Mouse (Mus musculus) heart, embryonic 16.5 days (tissue): ENCODE measurements around the gene Klk4. TPM values are rescaled to one million over a fixed set of nuclear protein-coding genes. Genes with fewer than 3 reads are reported as not detected.

ENCODE experiments used
- ATAC-seq: fragments of 200-750 bp; cut with Nextera tagmentation; replicated peaks from 2 replicates; pipeline ENCODE4 v1.8.0; 2017; ENCODE audit warnings: moderate number of reproducible peaks; ENCODE audit not compliant: insufficient read depth, low FRiP score; ENCODE audit errors: extremely low read depth
- H3K27ac ChIP-seq: fragments of 300-500 bp; sonication (generic); 2 replicates; pipeline ENCODE4 v1.5.1; 2014; ENCODE audit warnings: mild to moderate bottlenecking, low read length, control low read depth, moderate library complexity
- H3K27me3 ChIP-seq: fragments of 300-500 bp; sonication (generic); 2 replicates; pipeline ENCODE4 v1.6.1; 2014; ENCODE audit warnings: low read length, mixed read lengths; ENCODE audit not compliant: control insufficient read depth, insufficient read depth
- H3K36me3 ChIP-seq: fragments of 300-500 bp; sonication (generic); 2 replicates; pipeline ENCODE4 v1.6.1; 2014; ENCODE audit not compliant: control insufficient read depth, insufficient read depth
- H3K4me1 ChIP-seq: fragments of 300-500 bp; sonication (generic); 2 replicates; pipeline ENCODE4 v1.6.1; 2014; ENCODE audit warnings: low read length, mixed read lengths; ENCODE audit not compliant: control insufficient read depth, insufficient read depth
- H3K4me2 ChIP-seq: fragments of 300-500 bp; sonication (generic); 2 replicates; pipeline ENCODE4 v1.6.1; 2014; ENCODE audit warnings: low read depth, mild to moderate bottlenecking, control low read depth, low read length
- H3K4me3 ChIP-seq: fragments of 300-500 bp; sonication (generic); 2 replicates; pipeline ENCODE4 v1.5.1; 2014; ENCODE audit warnings: mild to moderate bottlenecking, control low read depth, low read length
- H3K9ac ChIP-seq: fragments of 300-500 bp; sonication (generic); 2 replicates; pipeline ENCODE4 v1.6.1; 2014; ENCODE audit warnings: low read length, control low read depth
- H3K9me3 ChIP-seq: fragments of 300-500 bp; sonication (generic); replicated peaks from 2 replicates; pipeline ENCODE4 v1.6.1; 2016; ENCODE audit warnings: low read length; ENCODE audit not compliant: control insufficient read depth
- WGBS: fragments of 180-500 bp; shearing (Covaris S2); extraction: QIAGEN DNeasy Blood & Tissue Kit; methylation state at CpG from one replicate; pipeline ENCODE4 v1.1.7; 2014; 5-methylcytosine and 5-hydroxymethylcytosine counted together
- polyA plus RNA-seq: library from polyadenylated mRNA; unstranded; fragments of >200 nt; fragmentation: Nextera tagmentation; extraction: Ambion mirVana; gene quantifications from 2 replicates; pipeline ENCODE4 v1.2.1, GENCODE M21; 2015

The Klk4 gene
- polyA plus RNA-seq, 1 experiment from 2014 or later = 0.11 TPM

DNA sequence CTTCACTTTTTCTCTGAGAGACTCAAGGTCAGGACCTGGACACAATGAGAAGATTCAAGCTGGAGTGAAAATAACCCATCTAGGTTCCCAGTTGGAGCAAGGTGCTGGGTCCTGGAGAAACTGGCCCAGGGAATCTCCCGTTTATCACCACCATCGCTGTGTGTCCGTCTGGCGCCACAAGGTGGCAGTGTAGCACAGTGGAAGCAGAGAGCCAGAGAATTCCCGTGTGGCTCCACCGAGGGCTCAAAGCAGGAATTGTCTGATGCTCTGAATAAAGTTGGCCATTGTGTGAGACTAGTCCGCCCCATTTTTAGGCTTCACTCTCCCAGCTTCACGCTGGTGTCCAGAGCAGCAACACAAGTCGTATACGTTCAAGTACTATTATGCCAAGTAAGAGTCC lies 7.7 kb upstream of the Klk4 start:
- H3K4me3 ChIP-seq = no peak overlapping the region
- H3K27ac ChIP-seq = no peak overlapping the region
- 5% methylated on average over 10 of the region's 10 CpGs for WGBS
- H3K9ac ChIP-seq = no peak overlapping the region
- H3K36me3 ChIP-seq = no peaks in the 10 kb centered on the region
- H3K4me1 ChIP-seq = no peaks in the 10 kb centered on the region
- peaks cover under 1% of the 10 kb centered on the region; the same call in 1 of the 2 replicates for H3K9me3 ChIP-seq
- no peak overlapping the region for H3K4me2 ChIP-seq
- no peaks in the 10 kb centered on the region for H3K27me3 ChIP-seq
- no peak for ATAC-seq

DNA sequence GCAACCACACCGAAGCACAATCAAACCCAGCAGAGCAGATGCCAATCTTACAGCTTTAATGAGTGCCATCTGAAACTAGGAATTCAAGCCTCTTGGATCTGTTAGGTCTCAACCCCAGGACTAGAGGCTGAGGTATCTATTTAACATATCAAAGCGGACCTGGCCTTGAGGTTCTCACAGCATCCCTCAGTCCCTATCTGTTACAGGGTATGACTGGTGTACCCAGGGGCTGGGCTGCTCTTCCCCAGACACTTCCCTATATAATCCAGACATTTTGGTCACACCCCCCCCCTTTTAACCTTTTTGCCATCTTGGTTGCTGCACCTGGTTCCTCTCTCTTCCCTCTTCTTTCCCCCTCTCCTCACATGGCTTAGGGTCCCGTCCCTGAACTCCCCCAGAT lies 7.3 kb upstream of the Klk4 start:
- H3K4me2 ChIP-seq = no peak overlapping the region
- no peak overlapping the region for H3K27ac ChIP-seq
- H3K9me3 ChIP-seq = peaks cover 3% of the 10 kb centered on the region; the same call in 1 of the 2 replicates
- no peak overlapping the region for H3K9ac ChIP-seq
- no peaks in the 10 kb centered on the region for H3K36me3 ChIP-seq
- no peak for ATAC-seq
- H3K27me3 ChIP-seq = no peaks in the 10 kb centered on the region
- 83% methylated on average over 3 of the region's 3 CpGs for WGBS
- no peaks in the 10 kb centered on the region for H3K4me1 ChIP-seq
- H3K4me3 ChIP-seq = no peak overlapping the region

DNA sequence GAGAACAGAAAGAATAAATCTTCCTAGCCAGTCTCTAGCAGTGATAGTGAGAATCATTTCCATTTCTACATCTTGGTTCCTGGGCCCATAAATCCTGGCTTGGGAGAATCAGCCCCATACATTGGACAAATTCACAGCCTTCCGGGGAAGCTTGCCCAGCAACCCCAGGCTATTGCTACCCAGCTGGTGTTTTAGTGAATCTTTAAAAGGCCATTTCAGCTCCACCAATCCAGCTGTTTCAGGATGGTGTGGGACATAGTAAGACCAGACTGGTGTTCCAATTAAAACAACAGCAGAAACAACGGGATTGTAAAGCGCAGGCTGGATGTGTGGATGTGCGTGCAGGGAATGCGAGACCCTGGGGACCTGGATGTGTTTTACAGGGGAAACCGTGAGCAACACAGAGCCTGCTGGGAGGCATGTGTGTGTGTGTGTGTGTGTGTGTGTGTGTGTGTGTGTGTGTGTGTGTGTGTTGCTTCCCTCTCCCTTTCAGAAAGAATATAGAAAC lies 6.0 kb upstream of the Klk4 start:
- no peak for ATAC-seq
- H3K27me3 ChIP-seq = no peaks in the 10 kb centered on the region; the same call in 1 of the 2 replicates
- H3K4me2 ChIP-seq = no peak overlapping the region
- H3K9ac ChIP-seq = no peak overlapping the region
- peaks cover 3% of the 10 kb centered on the region; the same call in 1 of the 2 replicates for H3K9me3 ChIP-seq
- H3K4me3 ChIP-seq = no peak overlapping the region
- H3K27ac ChIP-seq = no peak overlapping the region
- H3K4me1 ChIP-seq = no peaks in the 10 kb centered on the region
- 79% methylated on average over 6 of the region's 6 CpGs for WGBS
- no peaks in the 10 kb centered on the region for H3K36me3 ChIP-seq

DNA sequence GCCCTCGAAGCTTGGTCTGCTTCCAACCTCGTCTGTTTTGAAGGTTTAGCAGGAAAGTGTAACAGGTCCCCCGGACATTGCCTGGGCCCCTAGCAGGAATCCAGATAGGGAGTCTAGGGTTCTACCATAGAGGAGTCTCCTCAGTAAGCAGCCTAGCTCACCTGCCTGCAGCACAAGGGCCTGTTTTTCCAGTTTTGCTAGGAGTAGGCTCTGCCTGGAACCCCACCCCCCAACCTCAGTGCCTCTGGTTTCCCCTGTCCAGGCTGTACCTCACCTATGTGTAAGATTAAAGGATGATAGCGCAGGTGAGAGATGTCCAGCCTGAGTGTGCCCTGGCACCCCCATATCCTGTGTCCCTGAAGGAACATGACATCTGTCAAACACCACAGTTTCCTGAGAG lies 4.5 kb upstream of the Klk4 start:
- H3K4me1 ChIP-seq = no peaks in the 10 kb centered on the region
- no peak overlapping the region for H3K27ac ChIP-seq
- H3K9ac ChIP-seq = no peak overlapping the region
- WGBS = 73% methylated on average over 4 of the region's 4 CpGs
- peaks cover 3% of the 10 kb centered on the region; the same call in 1 of the 2 replicates for H3K27me3 ChIP-seq
- no peak overlapping the region for H3K4me2 ChIP-seq
- peaks cover 3% of the 10 kb centered on the region; the same call in 1 of the 2 replicates for H3K9me3 ChIP-seq
- ATAC-seq = no peak
- H3K4me3 ChIP-seq = no peak overlapping the region
- no peaks in the 10 kb centered on the region for H3K36me3 ChIP-seq

DNA sequence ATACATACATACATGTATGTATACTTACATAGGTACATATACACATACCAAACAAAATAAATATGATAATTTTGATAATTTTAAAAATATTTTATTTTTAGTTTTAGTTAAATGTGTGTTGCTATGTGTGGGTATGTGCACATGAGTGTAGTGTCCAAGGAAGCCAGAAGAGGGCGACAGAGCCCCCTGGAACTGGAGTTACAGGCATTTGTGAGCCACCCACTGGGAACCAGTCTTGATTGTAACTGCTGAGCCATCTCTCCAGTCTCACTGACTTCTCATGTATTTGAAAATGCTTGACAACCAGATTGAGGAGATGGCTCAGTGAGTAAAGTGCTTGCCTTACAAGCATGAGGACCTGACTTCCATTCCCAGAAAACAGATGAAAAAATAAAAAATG lies 2.7 kb upstream of the Klk4 start:
- Histone ChIP-seq H3K4me2 (no peak overlapping the region), H3K27me3 (peaks cover 9% of the 10 kb centered on the region; the same call in 1 of the 2 replicates), H3K9me3 (peaks cover 3% of the 10 kb centered on the region; the same call in 1 of the 2 replicates), H3K4me3 (no peak overlapping the region), H3K9ac (no peak overlapping the region), H3K4me1 (no peaks in the 10 kb centered on the region), H3K27ac (no peak overlapping the region), H3K36me3 (no peaks in the 10 kb centered on the region)
- ATAC-seq = no peak
- 39% methylated on average over 1 of the region's 1 CpGs for WGBS

DNA sequence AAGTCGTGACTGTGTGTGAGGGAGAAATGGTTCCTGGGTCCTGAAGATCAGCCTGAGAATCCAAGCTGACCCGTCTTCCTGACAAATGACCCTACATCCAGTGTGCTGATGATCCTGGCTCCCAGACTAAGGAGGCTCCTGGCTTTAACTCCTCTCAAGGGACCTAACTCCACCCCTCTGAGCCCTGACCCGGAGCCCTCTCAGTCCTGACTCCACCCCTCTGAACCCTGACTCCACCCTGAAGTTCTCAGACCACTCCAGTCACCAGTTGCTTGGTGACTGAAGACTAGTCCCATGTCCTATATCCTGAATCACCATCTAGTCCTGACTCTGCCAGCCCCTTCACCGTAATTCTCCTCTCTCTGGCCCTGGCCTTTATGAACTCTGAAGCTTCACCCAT lies 1.4 kb downstream of the Klk4 start:
- no peak overlapping the region for H3K4me3 ChIP-seq
- H3K36me3 ChIP-seq = no peaks in the 10 kb centered on the region
- peaks cover 3% of the 10 kb centered on the region; the same call in 1 of the 2 replicates for H3K9me3 ChIP-seq
- no peaks in the 10 kb centered on the region for H3K4me1 ChIP-seq
- H3K27ac ChIP-seq = no peak overlapping the region
- H3K4me2 ChIP-seq = no peak overlapping the region
- 17% methylated on average over 4 of the region's 4 CpGs for WGBS
- no peak for ATAC-seq
- H3K9ac ChIP-seq = no peak overlapping the region
- peaks cover 11% of the 10 kb centered on the region for H3K27me3 ChIP-seq

DNA sequence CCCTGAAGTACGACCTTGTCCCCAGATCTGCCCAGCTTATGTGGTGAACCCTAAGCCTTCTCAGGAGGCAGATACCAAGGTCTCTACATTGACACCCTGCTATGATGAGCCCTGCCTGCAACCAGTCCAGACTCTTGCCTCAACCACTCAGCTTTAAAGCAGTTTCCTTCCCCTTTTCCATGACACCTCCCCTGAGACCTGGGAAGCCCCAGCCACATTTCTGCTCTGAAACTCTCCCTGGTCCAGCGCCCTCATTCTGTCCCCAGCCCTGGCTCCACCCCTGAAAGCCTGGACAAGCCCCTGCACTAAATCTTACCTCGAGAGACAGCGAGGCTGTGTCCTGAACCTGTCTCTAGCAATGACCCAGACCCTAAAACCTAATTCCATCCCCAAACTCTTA lies 1.9 kb downstream of the Klk4 start:
- Histone ChIP-seq H3K9me3 (peaks cover 3% of the 10 kb centered on the region; the same call in 1 of the 2 replicates), H3K36me3 (no peaks in the 10 kb centered on the region), H3K4me3 (no peak overlapping the region), H3K27me3 (peaks cover 11% of the 10 kb centered on the region), H3K9ac (no peak overlapping the region), H3K4me1 (no peaks in the 10 kb centered on the region), H3K27ac (no peak overlapping the region), H3K4me2 (no peak overlapping the region)
- no peak for ATAC-seq
- 31% methylated on average over 4 of the region's 4 CpGs for WGBS

DNA sequence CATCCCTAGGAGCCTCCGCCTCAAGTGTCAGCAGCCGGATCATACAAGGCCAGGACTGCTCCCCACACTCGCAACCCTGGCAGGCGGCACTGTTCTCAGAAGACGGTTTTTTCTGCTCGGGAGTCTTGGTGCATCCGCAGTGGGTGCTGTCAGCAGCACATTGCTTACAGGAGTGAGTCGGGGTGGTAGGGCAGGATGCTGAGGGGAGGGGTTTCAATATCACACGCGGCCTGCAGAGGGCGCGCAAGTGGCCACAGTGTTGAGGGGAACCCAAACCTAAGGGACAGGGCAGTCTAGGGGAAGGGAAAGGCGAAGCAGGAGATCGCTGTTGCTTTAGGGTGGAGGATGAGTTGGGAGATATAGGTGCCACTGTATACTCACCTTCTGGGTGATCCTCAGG lies 2.6 kb downstream of the Klk4 start:
- no peak overlapping the region for H3K9ac ChIP-seq
- no peak overlapping the region for H3K27ac ChIP-seq
- no peaks in the 10 kb centered on the region for H3K4me1 ChIP-seq
- 10% methylated on average over 14 of the region's 14 CpGs for WGBS
- no peaks in the 10 kb centered on the region for H3K36me3 ChIP-seq
- H3K9me3 ChIP-seq = no peaks in the 10 kb centered on the region
- no peak for ATAC-seq
- H3K4me2 ChIP-seq = 0 out of 2 replicates have a peak overlapping the region, but pooled peaks have one; percentile 10
- peaks cover 11% of the 10 kb centered on the region for H3K27me3 ChIP-seq
- no peak overlapping the region for H3K4me3 ChIP-seq

DNA sequence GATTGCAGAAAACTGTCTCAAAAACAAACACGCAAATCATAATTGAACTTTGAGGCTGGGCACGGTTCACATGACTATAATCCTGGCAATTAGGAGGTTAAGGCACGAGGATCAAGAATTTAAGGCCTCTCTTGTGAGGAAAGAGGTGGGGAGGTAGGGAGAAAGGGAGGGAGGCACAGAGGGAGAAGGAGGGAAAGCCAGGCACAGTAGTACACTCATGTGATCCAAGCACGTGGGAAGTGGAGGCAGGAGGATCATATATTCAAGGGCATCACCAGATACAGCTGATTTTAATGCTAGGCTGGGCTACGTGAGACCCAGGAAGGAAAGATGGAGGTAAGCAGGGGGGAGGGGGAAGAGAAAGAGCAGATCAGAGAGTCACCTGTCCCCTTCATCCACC lies 10.4 kb downstream of the Klk4 start:
- Histone ChIP-seq H3K36me3 (no peaks in the 10 kb centered on the region), H3K4me2 (no peak overlapping the region), H3K9me3 (no peaks in the 10 kb centered on the region), H3K27me3 (no peaks in the 10 kb centered on the region), H3K9ac (no peak overlapping the region), H3K4me1 (no peaks in the 10 kb centered on the region), H3K27ac (no peak overlapping the region), H3K4me3 (no peak overlapping the region)
- 66% methylated on average over 5 of the region's 5 CpGs for WGBS
- ATAC-seq = no peak
